Mouse (Mus musculus) adrenal gland, postnatal 10 days (tissue): Measurements from ENCODE around the gene Eef2k. TPM values are rescaled to one million over a fixed set of nuclear protein-coding genes. Genes with fewer than 3 reads are reported as not detected.
"Not testable (repeated sequence)": the region's sequence is repeated elsewhere in the genome, so short reads cannot be mapped to it uniquely, and the experiment has no call there.

Experiments used
- DNase-seq: peaks from one replicate; pipeline ENCODE4 v3.0.0; 2021; ENCODE audit warnings: mixed read lengths
- total RNA-seq, 2 experiments: library from RNA; stranded (reverse); gene quantifications; 2 replicates each; pipeline ENCODE4 v1.2.3; 2021

Eef2k gene
- total RNA-seq, 2 experiments from 2014 or later: 24.4 to 33.4 TPM

GRCm38 (mm10) chr7:120879972-120880371, 37.3 kb downstream of the Eef2k start:
- no peak for DNase-seq

DNA sequence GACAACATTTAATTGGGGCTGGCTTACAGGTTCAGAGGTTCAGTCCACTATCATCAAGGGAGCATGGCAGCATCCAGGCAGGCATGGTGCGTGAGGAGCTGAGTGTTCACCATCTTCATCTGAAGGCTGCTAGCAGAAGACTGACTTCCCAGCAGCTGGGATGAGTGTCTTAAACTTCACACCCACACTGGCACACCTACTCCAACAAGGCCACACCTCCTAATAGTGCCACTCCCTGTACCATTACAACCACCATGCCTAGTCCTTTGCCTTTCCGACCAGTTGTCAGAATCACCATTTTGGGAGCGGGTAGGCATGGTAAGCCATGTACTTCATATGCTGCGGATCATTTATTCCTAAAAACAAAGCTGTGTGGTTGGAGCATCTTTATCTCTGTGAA, 38.1 kb downstream of the Eef2k start:
- DNase-seq: no peak

DNA sequence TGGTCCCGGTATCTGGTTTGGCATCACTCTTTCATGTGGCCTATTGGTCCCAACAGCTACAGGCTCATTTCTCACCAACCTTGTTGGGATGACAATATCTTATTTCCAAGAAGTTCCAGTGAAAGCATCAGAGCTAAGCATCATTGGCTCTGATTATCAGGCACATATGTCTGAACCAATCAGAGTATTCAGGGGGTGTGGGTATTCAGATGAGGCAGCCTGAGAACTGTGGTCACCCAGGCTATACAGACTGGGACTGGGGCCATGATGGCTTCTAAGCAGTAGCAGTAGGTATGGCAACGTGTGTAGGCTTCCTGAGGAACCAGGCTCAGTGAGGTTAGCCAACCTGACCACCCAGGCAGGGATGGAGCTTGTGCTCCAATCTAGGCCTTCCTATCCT, 38.8 kb downstream of the Eef2k start:
- no peak for DNase-seq

GRCm38 (mm10) chr7:120882674-120883073, 40.0 kb downstream of the Eef2k start:
- no peak for DNase-seq

GRCm38 (mm10) chr7:120883523-120884290, 41.1 kb downstream of the Eef2k start:
- DNase-seq: no peak

DNA sequence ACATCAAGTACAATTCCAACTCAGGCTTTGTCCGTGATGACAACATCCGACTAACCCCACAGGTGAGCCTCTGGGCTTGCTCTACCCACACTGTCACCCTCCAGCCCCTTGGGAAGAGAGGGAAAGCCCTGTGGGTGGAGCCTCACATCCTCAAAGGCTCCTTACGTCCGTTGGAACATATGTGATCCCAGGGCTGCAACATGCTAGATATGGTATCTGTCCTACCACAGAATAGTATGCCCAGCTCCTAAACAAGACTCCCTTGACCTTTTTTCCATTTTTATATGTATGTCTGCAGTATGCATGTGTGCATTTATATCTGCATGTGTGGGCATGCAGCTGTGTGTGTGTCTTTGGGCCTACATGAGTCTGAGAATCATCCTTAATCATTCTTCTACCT, 42.1 kb downstream of the Eef2k start:
- no peak for DNase-seq

- DNase-seq: no peak
These were observed 50.5 kb downstream of the Eef2k start for GRCm38 (mm10) chr7:120893123-120893522.

DNA sequence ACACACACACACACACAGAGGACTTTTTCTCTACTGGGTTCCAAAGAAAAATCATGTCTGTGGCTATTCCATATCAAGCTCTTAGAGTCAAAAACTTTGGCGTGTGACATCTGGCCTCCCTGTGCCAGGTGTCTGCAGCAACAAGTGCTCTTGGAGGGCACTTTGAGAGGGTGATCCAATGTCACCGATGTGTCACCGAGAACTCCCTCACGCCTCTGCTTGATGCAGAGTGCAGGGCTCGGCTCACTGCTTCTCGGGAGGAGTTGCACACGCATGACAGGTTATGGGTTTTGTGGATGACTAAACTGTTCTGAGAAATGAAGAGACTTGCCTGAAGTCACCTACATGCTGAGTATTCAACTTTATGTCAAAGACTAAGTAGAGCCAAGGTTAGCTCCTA, 54.4 kb downstream of the Eef2k start:
- no peak for DNase-seq

DNA sequence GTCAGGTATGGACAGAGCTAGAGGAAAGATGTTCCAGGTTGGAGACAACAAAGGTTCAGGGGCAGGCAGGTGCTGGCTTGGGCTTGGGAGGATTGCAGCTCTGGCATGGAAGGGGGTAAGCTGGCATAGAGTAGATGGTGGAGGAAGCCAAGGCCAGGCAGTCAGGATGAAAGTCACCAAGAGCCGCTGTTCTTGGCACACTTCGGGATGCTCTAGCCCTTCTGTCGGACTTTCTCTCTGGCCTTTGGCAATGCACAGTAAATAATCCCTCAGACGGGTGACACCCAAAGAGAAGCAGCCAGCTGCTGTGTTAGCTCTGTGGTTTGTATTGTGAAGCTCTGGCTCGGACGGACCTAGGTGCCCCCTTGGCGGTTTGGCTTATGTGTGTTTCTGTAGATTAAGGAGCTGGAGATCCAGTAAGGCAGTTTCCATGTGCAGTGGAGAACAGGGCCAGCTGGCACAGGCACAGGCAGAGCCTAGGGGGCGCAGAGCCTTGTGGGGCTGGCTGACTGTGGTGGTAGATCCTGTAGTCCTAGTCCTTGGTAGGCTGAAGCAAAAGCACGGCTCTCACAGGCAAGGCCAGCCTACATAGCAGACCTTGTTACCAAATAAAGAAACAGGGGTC, 55.2 kb downstream of the Eef2k start:
- peak; percentile 34 for DNase-seq

GRCm38 (mm10) chr7:120900191-120900590, 57.6 kb downstream of the Eef2k start:
- DNase-seq: no peak

GRCm38 (mm10) chr7:120901701-120902100, 59.1 kb downstream of the Eef2k start:
- no peak for DNase-seq

DNA sequence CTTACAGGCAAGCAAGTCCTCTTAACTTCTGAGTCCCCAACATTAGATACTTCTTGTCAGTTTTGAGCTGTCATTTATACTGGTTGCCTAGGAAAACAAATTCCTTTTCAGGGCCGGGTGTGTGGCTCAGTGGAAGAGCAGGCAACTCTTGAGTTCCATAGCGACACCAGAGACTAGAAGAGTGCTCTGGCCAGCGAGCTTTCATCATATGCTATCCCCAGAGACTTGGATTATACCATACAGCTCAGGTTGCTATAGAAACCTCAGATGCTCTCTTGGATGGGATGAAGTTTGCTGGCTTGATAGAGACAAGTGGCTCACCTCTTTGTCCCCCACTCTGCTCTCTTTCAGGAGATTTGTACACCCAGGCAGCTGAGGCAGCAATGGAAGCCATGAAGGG, 60.3 kb downstream of the Eef2k start:
- DNase-seq: no peak

DNA sequence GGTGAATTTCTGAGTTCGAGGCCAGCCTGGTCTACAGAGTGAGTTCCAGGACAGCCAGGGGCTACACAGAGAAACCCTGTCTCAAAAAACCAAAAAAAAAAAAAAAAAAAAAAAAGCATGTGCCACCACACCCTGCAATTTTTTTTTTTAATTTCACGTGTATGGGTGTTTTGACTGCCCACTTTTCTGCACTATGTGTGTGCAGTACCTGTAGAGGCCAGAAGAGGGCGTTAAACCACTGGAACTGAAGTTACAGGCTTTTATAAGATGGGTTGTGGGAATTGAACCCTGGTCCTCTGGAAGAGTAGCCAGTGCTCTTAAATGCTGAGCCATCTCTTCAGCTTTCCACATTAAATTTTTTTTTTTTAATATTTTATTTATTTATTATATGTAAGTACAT, 67.5 kb downstream of the Eef2k start:
- not testable (repeated sequence) for DNase-seq

GRCm38 (mm10) chr7:120911268-120911667, 68.6 kb downstream of the Eef2k start:
- not testable (repeated sequence) for DNase-seq

DNA sequence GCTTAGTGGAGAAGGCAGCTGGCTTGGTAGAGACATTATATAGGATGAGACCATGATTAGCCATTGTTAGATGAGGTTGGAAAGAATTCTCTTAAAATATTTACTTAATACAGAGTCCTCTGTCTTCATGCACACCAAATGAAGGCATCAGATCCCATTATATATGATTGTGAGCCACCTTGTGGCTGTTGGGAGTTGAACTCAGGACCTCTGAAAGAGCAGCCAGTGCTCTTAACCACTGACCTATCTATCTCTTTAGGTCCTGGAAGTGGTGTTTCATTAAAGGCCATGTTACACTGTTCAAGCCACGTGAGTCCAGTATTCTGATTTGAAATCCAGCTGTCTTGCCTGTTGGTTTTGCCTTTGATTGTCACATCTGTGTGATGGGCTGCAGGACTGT, 70.7 kb downstream of the Eef2k start:
- DNase-seq: no peak

- no peak for DNase-seq
These were observed 73.7 kb downstream of the Eef2k start for GRCm38 (mm10) chr7:120916262-120916875.

DNA sequence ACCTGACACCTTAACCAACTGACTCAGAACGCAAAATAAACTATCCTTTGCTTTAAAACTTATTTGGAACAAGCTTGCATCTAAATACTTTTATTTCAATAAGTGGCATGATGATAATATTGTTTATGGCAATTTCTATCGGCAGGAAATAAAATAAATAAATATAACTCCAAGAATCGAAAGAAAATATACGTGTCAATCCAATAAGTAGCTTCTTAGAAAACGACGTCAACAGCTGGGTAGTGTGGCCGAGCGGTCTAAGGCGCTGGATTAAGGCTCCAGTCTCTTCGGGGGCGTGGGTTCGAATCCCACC, 74.6 kb downstream of the Eef2k start:
- DNase-seq: no peak

- DNase-seq: peak; percentile 100
These were observed 75.2 kb downstream of the Eef2k start, which contains the start of gene Polr3e for GRCm38 (mm10) chr7:120917592-120918461. Gene Polr3e, plus strand, starts transcription at chr7:120917744.

DNA sequence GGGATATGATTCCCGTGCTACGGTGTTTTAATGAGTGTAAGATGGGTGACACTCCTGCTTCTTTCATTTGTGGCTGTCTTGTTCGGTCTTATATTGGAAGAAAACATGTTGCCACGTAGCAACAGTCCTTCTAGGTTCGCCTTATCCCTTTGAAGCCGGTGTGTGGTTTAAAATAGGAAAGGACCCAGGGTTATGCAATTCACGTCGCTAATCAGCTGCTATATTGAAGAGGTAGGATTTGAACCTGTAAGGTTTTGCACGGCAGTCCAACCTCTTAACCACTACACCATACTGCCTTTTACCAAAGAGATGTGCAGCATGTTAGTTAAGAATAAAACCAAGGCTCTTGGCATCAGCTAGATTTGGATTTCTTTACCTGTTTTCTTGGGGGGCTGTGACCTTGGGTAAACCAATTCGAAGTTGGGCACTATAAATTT, 75.9 kb downstream of the Eef2k start:
- DNase-seq: peak; percentile 62

DNA sequence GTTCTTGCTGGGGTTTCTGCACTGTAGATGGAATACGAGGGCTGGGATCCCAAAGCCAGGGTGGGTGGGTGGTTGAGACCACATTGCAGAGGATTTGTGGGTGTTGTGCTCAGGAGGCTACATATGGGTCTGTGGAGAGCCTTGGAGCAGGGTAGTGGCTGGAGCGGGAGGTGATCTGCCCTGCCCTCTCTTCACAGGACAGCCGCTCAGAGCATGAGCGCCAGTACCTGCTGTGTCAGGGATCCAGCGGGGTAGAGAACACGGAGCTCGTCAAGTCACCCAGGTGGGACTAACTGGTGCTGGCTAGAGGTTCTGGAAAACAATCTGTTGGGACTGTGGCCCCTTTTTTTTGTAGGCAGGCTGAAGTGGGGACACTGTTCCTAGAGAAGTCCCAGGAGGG, 90.5 kb downstream of the Eef2k start:
- DNase-seq: no peak

DNA sequence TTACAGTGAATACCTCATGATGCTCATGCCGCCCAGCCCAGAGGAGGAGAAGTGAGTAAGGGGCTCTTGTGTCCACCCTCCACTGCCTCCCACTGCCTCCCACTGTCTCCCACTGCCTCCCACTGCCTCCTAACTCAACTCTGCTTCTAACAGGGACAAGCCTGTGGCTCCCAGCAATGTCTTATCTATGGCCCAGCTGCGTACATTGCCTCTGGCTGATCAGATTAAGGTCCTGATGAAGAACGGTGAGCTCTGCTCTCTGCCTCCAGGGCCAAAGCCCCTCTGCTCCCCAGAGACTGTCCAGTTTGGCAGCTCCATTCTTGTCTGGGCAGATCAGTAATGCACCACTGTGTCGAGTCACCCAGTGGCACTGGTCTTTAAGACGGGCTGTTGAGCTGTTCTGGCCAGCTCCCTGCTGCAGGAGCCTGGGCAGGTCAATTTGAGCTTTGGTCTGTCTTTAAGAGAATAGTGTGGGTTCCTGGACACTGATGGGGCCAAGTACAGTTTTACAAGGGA, 91.1 kb downstream of the Eef2k start:
- no peak for DNase-seq

DNA sequence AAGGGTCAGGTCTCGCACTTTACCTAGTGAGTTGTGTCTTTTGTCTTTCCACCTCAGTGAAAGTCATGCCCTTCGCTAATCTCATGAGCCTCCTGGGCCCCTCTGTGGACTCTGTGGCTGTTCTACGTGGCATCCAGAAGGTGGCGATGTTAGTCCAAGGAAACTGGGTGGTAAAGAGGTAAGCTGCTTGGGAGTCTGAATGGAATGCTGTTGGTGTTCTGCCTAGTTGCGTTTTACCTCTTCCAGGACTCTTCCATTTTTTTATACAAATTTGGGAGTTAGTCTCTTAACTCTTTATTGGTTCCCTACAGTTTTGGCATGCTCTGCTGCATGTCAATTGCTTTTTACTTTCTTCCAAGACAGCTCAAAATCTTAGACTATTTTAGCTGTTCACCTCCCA, 92.1 kb downstream of the Eef2k start:
- DNase-seq: peak; percentile 71
